Mouse (Mus musculus) cerebellum, adult 2 months (tissue): Measurements from ENCODE around the gene Tnfsf10. TPM values are rescaled to one million over a fixed set of nuclear protein-coding genes. Genes with fewer than 3 reads are reported as not detected.
"Not testable (repeated sequence)": the region's sequence is repeated elsewhere in the genome, so short reads cannot be mapped to it uniquely, and the experiment has no call there.

Source experiments
- DNase-seq, 2 experiments: peaks; one replicate each; pipeline ENCODE4 v3.0.0; 2021
- H3K27ac ChIP-seq: fragments of 200-500 bp; 2 replicates; pipeline ENCODE4 v1.5.1; 2012; ENCODE audit warnings: low read length, control low read depth, inconsistent platforms; ENCODE audit not compliant: insufficient read depth
- H3K27me3 ChIP-seq: fragments of 200-500 bp; 2 replicates; pipeline ENCODE4 v1.6.1; 2012; ENCODE audit warnings: inconsistent platforms, mild to moderate bottlenecking, low read length, moderate library complexity; ENCODE audit not compliant: control insufficient read depth, insufficient read depth
- H3K4me1 ChIP-seq: fragments of 200-500 bp; 2 replicates; pipeline ENCODE4 v1.6.1; 2011; ENCODE audit warnings: low read length; ENCODE audit not compliant: control insufficient read depth, insufficient read depth
- H3K4me3 ChIP-seq: fragments of 200-500 bp; replicated peaks from 2 replicates; pipeline ENCODE3; 2011; ENCODE audit warnings: mild to moderate bottlenecking, low read depth, low read length, control low read depth; ENCODE audit not compliant: insufficient read depth
- CTCF ChIP-seq: fragments of 200-500 bp; IDR thresholded peaks from 2 replicates; pipeline ENCODE4 v1.5.1; 2011; ENCODE audit warnings: low read depth, mild to moderate bottlenecking, control low read depth, low read length, moderate library complexity, borderline replicate concordance; ENCODE audit not compliant: insufficient read depth
- POLR2A ChIP-seq: fragments of 200-500 bp; IDR thresholded peaks from 2 replicates; pipeline ENCODE4 v1.6.1; 2011; ENCODE audit warnings: low read length, control low read depth, borderline replicate concordance; ENCODE audit not compliant: insufficient read depth
- WGBS: fragments of 180-500 bp; shearing (Covaris S2); methylation state at CpG from one replicate; pipeline ENCODE4 v1.1.7; 2018; 5-methylcytosine and 5-hydroxymethylcytosine counted together
- polyA plus RNA-seq: library from polyadenylated mRNA; depleted of rRNA; stranded (reverse); fragments of >200 nt; gene quantifications from 2 replicates; pipeline ENCODE4 v1.2.3, GENCODE M21; 2012; rRNA removed

Tnfsf10 gene
- polyA plus RNA-seq, result 1.6 and 2.0 TPM in 2 replicates

- Histone ChIP-seq H3K4me3 (peak within 1 kb of the TSS; percentile 8), H3K4me1 (no peaks in the 10 kb centered on the region), H3K27ac (no peak within 1 kb of the TSS), H3K27me3 (no peaks in the 10 kb centered on the region)
- no peak for DNase-seq
- WGBS, result 71% methylated on average over 9 of the region's 9 CpGs
- TF ChIP-seq POLR2A (no peak), CTCF (no peak)
Measured at GRCm38 (mm10) chr3:27316559-27317287, at the start of gene Tnfsf10. TSS of gene Tnfsf10 (plus strand) at chr3:27317028.

- 82% methylated on average over 5 of the region's 5 CpGs for WGBS
- TF ChIP-seq POLR2A (no peak), CTCF (no peak)
- Histone ChIP-seq H3K27ac (no peak overlapping the region), H3K4me3 (no peak overlapping the region), H3K27me3 (no peaks in the 10 kb centered on the region), H3K4me1 (no peaks in the 10 kb centered on the region)
- no peak for DNase-seq
Measured at GRCm38 (mm10) chr3:27267327-27267726, 49.5 kb upstream of the Tnfsf10 start.

GRCm38 (mm10) chr3:27267887-27268286 lies 48.9 kb upstream of the Tnfsf10 start:
- H3K4me3 ChIP-seq, result no peak overlapping the region
- H3K27ac ChIP-seq, result no peak overlapping the region
- no peaks in the 10 kb centered on the region for H3K4me1 ChIP-seq
- DNase-seq, result no peak
- TF ChIP-seq POLR2A (no peak), CTCF (no peak)
- 77% methylated on average over 4 of the region's 4 CpGs for WGBS
- H3K27me3 ChIP-seq, result no peaks in the 10 kb centered on the region

- H3K27ac ChIP-seq, result no peak overlapping the region
- H3K4me3 ChIP-seq, result no peak overlapping the region
- DNase-seq, result no peak
- 64% methylated on average over 4 of the region's 4 CpGs for WGBS
- H3K4me1 ChIP-seq, result no peaks in the 10 kb centered on the region
- no peak for TF ChIP-seq CTCF
- no peak for TF ChIP-seq POLR2A
- no peaks in the 10 kb centered on the region for H3K27me3 ChIP-seq
Measured at GRCm38 (mm10) chr3:27269151-27269550, 47.7 kb upstream of the Tnfsf10 start.

- H3K4me3 ChIP-seq, result no peak overlapping the region
- DNase-seq, result no peak
- H3K4me1 ChIP-seq, result no peaks in the 10 kb centered on the region
- 29% methylated on average over 11 of the region's 11 CpGs for WGBS
- TF ChIP-seq POLR2A, result no peak
- no peak overlapping the region for H3K27ac ChIP-seq
- H3K27me3 ChIP-seq, result no peaks in the 10 kb centered on the region
Measured at GRCm38 (mm10) chr3:27270160-27270962, 46.5 kb upstream of the Tnfsf10 start.

GRCm38 (mm10) chr3:27272926-27273745 lies 43.7 kb upstream of the Tnfsf10 start:
- H3K4me1 ChIP-seq, result no peaks in the 10 kb centered on the region
- no peaks in the 10 kb centered on the region for H3K27me3 ChIP-seq
- H3K4me3 ChIP-seq, result no peak overlapping the region
- H3K27ac ChIP-seq, result no peak overlapping the region
- 15% methylated on average over 7 of the region's 7 CpGs for WGBS
- no peak for DNase-seq
- TF ChIP-seq CTCF (no peak), POLR2A (no peak)

- DNase-seq, H3K27ac ChIP-seq, H3K4me1 ChIP-seq, H3K4me3 ChIP-seq, H3K27me3 ChIP-seq: not testable (repeated sequence)
- WGBS, result 96% methylated on average over 14 of the region's 14 CpGs
Measured at GRCm38 (mm10) chr3:27279286-27279925, 37.4 kb upstream of the Tnfsf10 start.
